Mouse (Mus musculus) heart, embryonic 11.5 days (tissue): ENCODE measurements around the gene Tenm2. TPM values are rescaled to one million over a fixed set of nuclear protein-coding genes. Genes with fewer than 3 reads are reported as not detected.

ENCODE experiments used
- ATAC-seq: fragments of 200-750 bp; cut with Nextera tagmentation; replicated peaks from 2 replicates; pipeline ENCODE4 v1.8.0; 2017; ENCODE audit warnings: moderate library complexity; ENCODE audit not compliant: insufficient number of reproducible peaks, low FRiP score, low TSS enrichment
- H3K27ac ChIP-seq: fragments of 300-500 bp; sonication (generic); 2 replicates; pipeline ENCODE4 v1.5.1; 2014; ENCODE audit warnings: mild to moderate bottlenecking, low read depth, low read length
- H3K27me3 ChIP-seq: fragments of 300-500 bp; sonication (generic); 2 replicates; pipeline ENCODE4 v1.6.1; 2014; ENCODE audit warnings: mild to moderate bottlenecking, low read length, mixed read lengths; ENCODE audit not compliant: control insufficient read depth, insufficient read depth
- H3K36me3 ChIP-seq: fragments of 300-500 bp; sonication (generic); 2 replicates; pipeline ENCODE4 v1.6.1; 2014; ENCODE audit warnings: mild to moderate bottlenecking, low read length, moderate library complexity, mixed read lengths; ENCODE audit not compliant: control insufficient read depth, insufficient read depth
- H3K4me1 ChIP-seq: fragments of 300-500 bp; sonication (generic); 2 replicates; pipeline ENCODE4 v1.6.1; 2014; ENCODE audit warnings: low read length; ENCODE audit not compliant: control insufficient read depth, insufficient read depth
- H3K4me2 ChIP-seq: fragments of 300-500 bp; sonication (generic); 2 replicates; pipeline ENCODE4 v1.6.1; 2014; ENCODE audit warnings: mild to moderate bottlenecking, moderate library complexity
- H3K4me3 ChIP-seq: fragments of 300-500 bp; sonication (generic); 2 replicates; pipeline ENCODE4 v1.5.1; 2014; ENCODE audit warnings: low read depth, low read length
- H3K9ac ChIP-seq: fragments of 300-500 bp; sonication (generic); 2 replicates; pipeline ENCODE4 v1.6.1; 2014; ENCODE audit warnings: mild to moderate bottlenecking, low read depth, low read length, moderate library complexity
- H3K9me3 ChIP-seq: fragments of 300-500 bp; sonication (generic); replicated peaks from 2 replicates; pipeline ENCODE4 v1.6.1; 2016; ENCODE audit warnings: low read length; ENCODE audit not compliant: control insufficient read depth
- WGBS: fragments of 180-500 bp; shearing (Covaris S2); extraction: QIAGEN DNeasy Blood & Tissue Kit; methylation state at CpG from one replicate; pipeline ENCODE4 v1.1.7; 2014; ENCODE audit not compliant: insufficient replicate concordance; 5-methylcytosine and 5-hydroxymethylcytosine counted together
- polyA plus RNA-seq: library from polyadenylated mRNA; unstranded; fragments of >200 nt; fragmentation: Nextera tagmentation; extraction: Ambion mirVana; gene quantifications from 2 replicates; pipeline ENCODE4 v1.2.1, GENCODE M21; 2014

The Tenm2 gene
- polyA plus RNA-seq, 1 experiment from 2014 or later: 1.4 TPM

DNA sequence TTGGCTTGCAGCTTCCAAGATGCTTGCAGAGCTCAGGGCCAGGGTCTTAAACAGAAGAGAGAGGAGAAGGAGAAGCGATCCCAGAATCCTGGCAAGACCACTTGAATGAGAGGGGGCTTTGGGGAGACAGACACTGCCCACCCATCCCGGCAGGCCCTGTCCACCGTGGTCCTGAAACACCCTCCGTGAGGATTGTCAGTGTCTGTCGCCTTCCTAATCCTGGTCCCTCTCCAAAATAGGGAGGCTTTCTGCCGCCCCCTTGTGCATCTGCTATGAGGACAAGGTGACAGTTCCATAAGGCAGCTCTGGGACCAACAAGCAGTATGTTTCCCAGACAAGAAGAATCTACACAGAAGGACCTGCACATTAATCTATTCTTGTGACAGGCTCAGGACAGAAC, 1007.6 kb downstream of the Tenm2 start:
- Histone ChIP-seq H3K4me3 (no peak overlapping the region), H3K4me1 (0 out of 2 replicates have a peak, but pooled peaks cover 3% of the 10 kb centered on the region), H3K9me3 (no peaks in the 10 kb centered on the region), H3K9ac (no peak overlapping the region), H3K27ac (no peak overlapping the region), H3K27me3 (no peaks in the 10 kb centered on the region), H3K36me3 (no peaks in the 10 kb centered on the region), H3K4me2 (no peak overlapping the region)
- WGBS: 65% methylated on average over 6 of the region's 6 CpGs
- ATAC-seq: no peak

DNA sequence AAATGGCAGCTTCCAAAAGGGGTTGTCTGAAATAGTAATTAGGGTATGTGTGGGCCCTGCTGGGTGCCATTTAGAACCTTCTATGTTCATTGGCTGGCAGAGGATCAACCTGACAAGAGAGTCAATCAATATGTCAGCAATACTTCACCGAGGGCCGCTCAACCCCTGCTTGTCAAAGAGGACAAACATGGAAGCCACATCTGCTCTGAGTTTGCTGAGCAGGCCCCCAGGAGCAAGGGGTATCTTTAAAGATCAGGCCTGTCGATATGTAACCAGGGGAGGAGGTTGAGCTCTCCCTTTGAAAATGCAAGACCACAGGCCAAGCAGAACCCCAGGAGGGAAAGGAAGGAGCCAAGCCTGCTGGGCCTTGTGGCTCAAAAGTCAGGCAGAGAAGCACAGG, 1009.7 kb downstream of the Tenm2 start:
- no peak for ATAC-seq
- Histone ChIP-seq H3K27ac (no peak overlapping the region), H3K4me2 (no peak overlapping the region), H3K27me3 (no peaks in the 10 kb centered on the region), H3K9ac (no peak overlapping the region), H3K36me3 (no peaks in the 10 kb centered on the region), H3K9me3 (no peaks in the 10 kb centered on the region), H3K4me3 (no peak overlapping the region), H3K4me1 (0 out of 2 replicates have a peak, but pooled peaks cover 4% of the 10 kb centered on the region)
- 36% methylated on average over 3 of the region's 3 CpGs for WGBS

DNA sequence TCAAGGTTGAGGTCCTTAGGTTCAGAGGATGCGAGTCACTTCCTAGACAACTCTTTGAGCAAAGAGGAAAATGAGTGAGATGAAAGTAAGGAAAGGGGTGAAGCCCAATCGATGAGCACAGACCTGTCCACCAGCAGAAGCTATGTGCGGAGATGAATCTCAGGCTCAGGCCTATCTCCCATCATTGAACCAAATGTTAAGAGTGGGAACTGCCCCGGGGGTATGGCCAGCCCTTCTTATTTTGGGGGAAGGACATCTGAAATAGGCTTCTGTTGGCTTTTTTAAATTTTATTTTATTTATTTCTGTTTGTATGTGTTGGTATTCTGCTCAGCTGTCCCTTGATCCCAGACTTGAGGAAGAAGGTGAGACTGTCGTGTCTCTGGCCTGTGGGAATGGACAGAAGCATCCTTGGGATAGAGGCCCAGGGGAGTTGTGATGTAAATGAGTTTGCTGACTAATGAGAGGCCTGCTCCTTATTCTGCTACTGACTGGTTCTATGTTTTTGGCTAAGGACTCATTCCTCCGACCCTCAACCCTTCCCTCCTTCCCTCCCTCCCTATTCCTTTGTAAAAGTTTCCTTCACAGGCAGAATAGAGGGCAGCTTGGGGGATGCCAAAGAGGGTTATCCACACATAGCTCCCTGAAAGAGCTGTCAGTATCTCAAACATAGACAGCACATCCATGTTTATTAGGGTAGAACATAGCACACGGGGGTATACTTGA, 1011.9 kb downstream of the Tenm2 start:
- peaks cover 14% of the 10 kb centered on the region; the same call in 1 of the 2 replicates for H3K4me1 ChIP-seq
- H3K27ac ChIP-seq: no peak overlapping the region
- no peak overlapping the region for H3K4me2 ChIP-seq
- H3K27me3 ChIP-seq: no peaks in the 10 kb centered on the region
- no peak overlapping the region for H3K4me3 ChIP-seq
- no peak for ATAC-seq
- 81% methylated on average over 7 of the region's 7 CpGs for WGBS
- no peaks in the 10 kb centered on the region for H3K9me3 ChIP-seq
- H3K36me3 ChIP-seq: no peaks in the 10 kb centered on the region
- H3K9ac ChIP-seq: no peak overlapping the region

DNA sequence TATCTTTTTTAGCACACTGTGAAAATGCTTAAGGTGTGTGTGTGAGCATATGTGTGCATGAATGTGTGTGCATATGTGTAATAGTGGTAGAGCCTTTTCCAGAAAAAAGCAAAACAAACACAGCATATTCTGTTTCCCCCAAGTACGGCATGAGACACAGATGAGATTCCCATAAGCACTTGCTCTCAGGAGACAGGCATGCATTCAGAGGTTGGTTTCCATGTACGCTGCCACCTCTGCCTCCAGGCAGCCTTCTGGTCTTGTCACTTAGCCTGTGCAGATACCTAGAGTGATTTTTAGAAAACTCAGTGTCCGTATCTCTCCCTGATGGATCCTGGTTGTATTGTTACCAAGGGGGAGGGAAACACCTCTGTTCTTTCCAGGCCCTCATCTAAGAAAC, 1013.7 kb downstream of the Tenm2 start:
- ATAC-seq: no peak
- Histone ChIP-seq H3K4me1 (peaks cover 14% of the 10 kb centered on the region; the same call in 1 of the 2 replicates), H3K27me3 (no peaks in the 10 kb centered on the region)

DNA sequence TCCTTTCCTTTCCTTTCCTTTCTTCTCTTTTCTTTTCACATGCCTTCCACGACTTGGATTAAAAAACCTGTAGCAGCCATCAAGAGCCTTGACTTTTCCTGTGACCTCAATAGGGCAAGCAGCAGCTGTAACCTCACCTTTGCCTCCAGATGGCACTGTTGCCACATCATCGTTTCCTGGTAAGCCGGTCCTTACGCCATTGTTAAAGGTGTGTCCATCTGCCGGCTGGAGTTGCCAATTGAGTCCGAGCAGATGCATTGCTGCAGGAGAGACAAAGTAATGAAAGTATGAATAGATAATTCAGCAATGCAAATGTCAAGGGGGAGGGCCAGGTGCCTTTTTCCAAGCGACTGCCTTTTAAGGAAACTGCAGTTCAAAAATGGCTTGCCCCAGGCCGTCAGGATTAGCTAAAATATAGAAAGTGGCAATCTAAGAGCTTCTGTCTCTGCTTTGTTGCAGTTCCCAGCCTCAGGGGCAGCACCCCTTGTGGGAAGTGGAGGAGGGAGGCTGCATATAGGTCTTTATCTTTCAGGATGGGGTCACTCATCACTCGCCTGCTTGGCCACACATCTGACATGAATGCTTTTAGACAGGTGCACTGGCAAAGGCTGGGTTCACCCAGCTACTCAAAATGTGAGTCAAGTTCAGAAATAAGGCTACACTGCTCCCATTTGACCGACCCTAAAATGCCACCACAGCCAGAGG, 1014.3 kb downstream of the Tenm2 start:
- WGBS: 12% methylated on average over 10 of the region's 10 CpGs
- Histone ChIP-seq H3K27me3 (no peaks in the 10 kb centered on the region), H3K9ac (peak overlapping the region; percentile 34; the same call in 1 of the 2 replicates), H3K36me3 (no peaks in the 10 kb centered on the region), H3K27ac (no peak overlapping the region), H3K4me1 (peaks cover 14% of the 10 kb centered on the region; the same call in 1 of the 2 replicates), H3K4me3 (peak overlapping the region; percentile 22), H3K9me3 (no peaks in the 10 kb centered on the region), H3K4me2 (peak overlapping the region; percentile 61)
- peak; percentile 76 for ATAC-seq

More for the DNA sequence above, 1013.7 kb downstream of the Tenm2 start:
- no peak overlapping the region for H3K9ac ChIP-seq
- H3K36me3 ChIP-seq: no peaks in the 10 kb centered on the region
- H3K4me3 ChIP-seq: no peak overlapping the region
- no peak overlapping the region for H3K27ac ChIP-seq
- H3K4me2 ChIP-seq: no peak overlapping the region
- WGBS: 76% methylated on average over 3 of the region's 3 CpGs
- no peaks in the 10 kb centered on the region for H3K9me3 ChIP-seq

DNA sequence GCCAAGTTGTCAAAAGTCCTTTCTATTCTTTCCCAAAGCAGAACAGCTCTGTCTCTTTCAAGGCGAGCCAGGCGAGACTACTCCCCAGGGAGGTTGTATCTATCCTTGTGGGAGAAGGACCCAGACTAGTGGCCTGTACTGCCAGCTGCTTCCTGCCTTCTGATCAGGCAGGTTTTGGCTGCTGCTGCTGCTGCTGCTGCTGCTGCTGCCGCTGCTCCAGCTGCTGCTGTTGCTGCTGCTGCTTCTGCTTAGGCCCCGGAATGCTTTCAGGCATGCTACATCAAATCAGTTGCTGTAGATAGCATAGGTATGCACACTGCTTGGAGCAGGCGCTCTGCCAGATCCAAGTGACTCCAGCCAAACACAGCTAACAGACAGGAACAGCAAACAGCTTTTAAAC, 1015.1 kb downstream of the Tenm2 start:
- H3K4me3 ChIP-seq: no peak overlapping the region
- 8% methylated on average over 5 of the region's 5 CpGs for whole genome bisulfite sequencing

DNA sequence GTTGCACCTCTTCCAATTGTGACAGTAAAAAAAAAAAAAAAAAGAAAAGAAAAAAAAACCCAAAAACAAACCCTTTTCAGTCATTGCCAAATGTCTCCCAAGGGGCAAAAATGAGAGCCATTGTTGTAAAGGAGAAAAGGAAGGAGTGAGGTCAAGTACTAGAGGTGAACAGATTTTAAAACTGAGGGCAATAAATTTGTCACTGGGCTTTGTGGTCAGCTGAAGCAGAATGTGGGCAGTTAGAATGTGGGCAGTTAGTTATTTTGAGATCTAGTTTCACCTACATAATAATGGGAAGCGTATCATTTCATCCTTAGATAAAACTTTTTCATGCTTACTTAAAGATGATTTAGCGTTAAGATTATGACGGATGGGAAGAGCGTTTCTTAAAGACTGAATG, 1016.2 kb downstream of the Tenm2 start:
- Histone ChIP-seq H3K9me3 (no peaks in the 10 kb centered on the region), H3K36me3 (no peaks in the 10 kb centered on the region), H3K4me2 (no peak overlapping the region), H3K27ac (no peak overlapping the region), H3K4me1 (peaks cover 14% of the 10 kb centered on the region; the same call in 1 of the 2 replicates), H3K4me3 (no peak overlapping the region), H3K27me3 (no peaks in the 10 kb centered on the region), H3K9ac (no peak overlapping the region)
- 77% methylated on average over 4 of the region's 4 CpGs for WGBS
- no peak for ATAC-seq

More for the DNA sequence above, 1015.1 kb downstream of the Tenm2 start:
- Histone ChIP-seq H3K4me1 (peaks cover 14% of the 10 kb centered on the region; the same call in 1 of the 2 replicates), H3K27ac (peak overlapping the region; percentile 46; the same call in 1 of the 2 replicates), H3K36me3 (no peaks in the 10 kb centered on the region), H3K4me2 (peak overlapping the region; percentile 25), H3K9me3 (no peaks in the 10 kb centered on the region), H3K9ac (no peak overlapping the region), H3K27me3 (no peaks in the 10 kb centered on the region)
- peak; percentile 71 for ATAC-seq

DNA sequence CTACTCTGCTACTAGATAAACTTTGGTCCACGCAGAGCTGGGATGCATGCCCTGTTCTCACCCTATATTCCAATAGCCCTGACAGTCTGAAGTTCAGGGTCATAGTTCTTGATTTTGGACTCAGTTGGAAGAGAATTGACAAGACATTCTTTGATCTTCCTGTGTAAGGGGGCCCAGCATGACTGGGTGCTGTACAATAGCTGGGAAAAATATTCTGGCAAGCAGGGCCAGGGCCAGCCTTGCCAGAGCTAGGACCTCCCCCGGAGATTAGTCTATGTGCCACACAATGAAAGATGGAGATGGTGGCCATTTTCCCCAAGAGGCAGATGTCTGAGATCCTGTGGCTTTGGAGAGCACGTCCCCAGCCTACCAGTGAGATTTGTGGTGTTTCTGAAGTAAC, 1021.2 kb downstream of the Tenm2 start:
- ATAC-seq: no peak
- H3K4me3 ChIP-seq: no peak overlapping the region
- H3K36me3 ChIP-seq: no peaks in the 10 kb centered on the region
- H3K4me2 ChIP-seq: no peak overlapping the region
- H3K4me1 ChIP-seq: no peaks in the 10 kb centered on the region
- H3K27ac ChIP-seq: no peak overlapping the region
- no peaks in the 10 kb centered on the region for H3K9me3 ChIP-seq
- no peak overlapping the region for H3K9ac ChIP-seq
- H3K27me3 ChIP-seq: no peaks in the 10 kb centered on the region
- WGBS: 80% methylated on average over 3 of the region's 3 CpGs
